Mouse (Mus musculus): ENCODE measurements at regions not wholly inside any gene's neighbourhood (a gene's known extent, or its start where the extent isn't known, plus 50 kb on each side); places are given as distances from the start of the nearest gene placed in this dataset.
"Not testable (repeated sequence)": the region's sequence is repeated elsewhere in the genome, so short reads cannot be mapped to it uniquely, and the experiment has no call there.

- DNase-seq (ENCODE audit: low spot score in 2 of 2), result no peak
Measured at GRCm38 (mm10) chr1:161728546-161729206, 59.6 kb downstream of the Fasl start.

GRCm38 (mm10) chr1:161727357-161727756 lies 60.9 kb downstream of the Fasl start:
- not testable (repeated sequence) for DNase-seq (ENCODE audit: low spot score in 2 of 2)

GRCm38 (mm10) chr1:161726098-161726497 lies 62.2 kb downstream of the Fasl start:
- not testable (repeated sequence) for DNase-seq (ENCODE audit: low spot score in 2 of 2)

GRCm38 (mm10) chr1:161719876-161720275 lies 68.4 kb downstream of the Fasl start:
- DNase-seq (ENCODE audit: low spot score in 2 of 2), result no peak

DNA sequence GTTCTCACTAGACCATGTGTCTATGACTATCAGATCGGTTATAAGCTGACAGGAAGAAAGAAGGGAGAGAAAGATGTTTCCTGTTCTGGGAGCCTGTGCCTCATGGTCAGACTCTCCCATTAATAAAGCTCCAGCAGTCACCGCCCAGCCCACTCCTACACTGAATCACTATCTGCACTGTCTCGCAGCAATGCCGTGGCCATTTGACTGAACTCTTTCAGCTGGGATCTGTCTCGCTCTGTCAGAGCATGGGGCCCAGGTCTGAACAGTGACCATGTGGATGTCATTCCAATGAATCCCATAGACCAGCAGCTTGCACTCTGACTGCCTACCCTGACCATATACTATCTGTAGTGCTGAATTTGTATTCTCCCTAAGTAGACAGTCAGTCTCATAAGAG lies 70.0 kb downstream of the Fasl start:
- DNase-seq (ENCODE audit: low spot score in 2 of 2), result no peak

DNA sequence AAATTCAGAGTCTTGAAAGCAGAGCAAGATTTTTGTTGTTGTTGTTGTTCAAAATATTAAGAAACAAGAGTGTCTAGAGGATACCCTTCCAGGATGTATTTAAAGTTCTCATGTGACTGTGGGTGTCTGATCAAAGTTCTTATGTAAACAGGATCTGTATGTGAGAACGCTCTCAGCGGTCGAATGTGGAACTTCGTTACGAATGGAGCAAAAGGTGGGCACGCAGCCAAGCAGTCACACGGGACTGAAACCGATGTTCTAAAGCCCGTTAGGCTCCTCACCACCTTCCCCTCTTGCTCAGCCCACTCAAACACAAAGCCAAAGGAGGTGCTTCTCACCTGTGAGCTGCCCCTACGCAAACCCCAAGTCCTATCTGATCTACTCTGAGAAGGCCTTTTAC lies 75.4 kb downstream of the Fasl start:
- DNase-seq (ENCODE audit: low spot score in 2 of 2), result peak; percentile 13 to 32

- DNase-seq (ENCODE audit: low spot score in 2 of 2), result no peak
Measured at GRCm38 (mm10) chr1:161712283-161712682, 76.0 kb downstream of the Fasl start.

DNA sequence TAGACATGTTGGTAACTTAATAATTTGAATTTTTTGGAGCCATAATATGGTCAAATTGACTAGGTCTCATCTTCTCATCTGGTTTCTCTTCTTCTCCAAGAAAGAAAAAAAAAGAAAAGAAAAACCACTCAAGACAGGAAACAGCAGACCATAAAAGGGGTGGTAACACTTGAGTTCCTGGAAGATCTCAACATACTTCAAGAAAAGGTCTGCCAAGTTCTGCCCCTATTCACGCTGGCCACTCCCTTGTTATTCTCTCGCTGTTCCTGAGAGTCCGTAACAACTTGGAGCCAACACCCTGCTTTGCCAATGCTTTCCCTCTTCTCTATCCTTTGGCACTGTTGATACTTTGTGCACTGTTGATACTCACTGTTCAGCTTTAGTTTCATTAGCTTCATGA lies 81.2 kb downstream of the Fasl start:
- DNase-seq (ENCODE audit: low spot score in 2 of 2), result no peak

- no peak for DNase-seq (ENCODE audit: low spot score in 2 of 2)
Measured at GRCm38 (mm10) chr1:161704961-161705360, 83.3 kb downstream of the Fasl start.

DNA sequence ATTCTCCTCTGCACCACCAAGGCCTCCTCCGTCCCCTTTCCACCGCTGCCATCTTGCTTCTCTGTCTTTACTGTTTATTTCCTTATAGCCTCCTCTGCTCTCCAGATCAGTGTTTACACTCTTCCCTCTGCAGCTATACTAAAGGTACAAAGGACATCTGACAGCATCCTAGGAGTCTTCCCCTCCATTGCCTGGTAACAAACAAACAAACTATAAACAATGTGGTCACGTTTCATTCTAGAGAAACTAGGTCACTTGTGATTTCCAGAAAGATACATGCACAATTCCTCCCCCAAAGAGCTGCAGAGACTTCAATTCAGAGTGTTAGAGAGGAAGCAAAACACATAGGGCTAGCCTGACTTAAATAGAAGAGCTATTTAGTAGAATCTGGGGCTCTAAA lies 83.8 kb downstream of the Fasl start:
- no peak for DNase-seq (ENCODE audit: low spot score in 2 of 2)

- DNase-seq (ENCODE audit: low spot score in 2 of 2), result no peak
Measured at GRCm38 (mm10) chr1:161695886-161696285, 92.4 kb downstream of the Fasl start.

DNA sequence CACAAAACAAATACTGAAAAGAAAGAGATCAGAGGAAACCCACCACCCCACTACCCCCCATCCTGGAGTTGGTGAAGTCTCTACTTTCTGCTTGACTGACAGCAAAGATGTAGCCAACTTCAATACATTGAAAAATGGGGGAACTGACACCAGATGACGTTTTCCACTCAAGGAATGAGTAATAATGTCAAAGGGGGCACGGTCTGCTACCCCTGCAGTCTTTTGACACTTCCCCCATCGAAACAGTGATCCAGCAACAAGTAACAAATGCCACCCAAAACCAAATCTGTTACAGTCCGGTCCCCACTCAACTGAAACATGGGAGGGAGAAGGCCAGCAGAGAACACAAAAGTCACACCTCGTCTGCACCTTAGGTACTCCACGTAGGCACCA lies 94.5 kb downstream of the Fasl start:
- no peak for DNase-seq (ENCODE audit: low spot score in 2 of 2)

GRCm38 (mm10) chr1:161692836-161693767 lies 95.2 kb downstream of the Fasl start:
- DNase-seq (ENCODE audit: low spot score in 2 of 2), result no peak

GRCm38 (mm10) chr1:161688946-161689345 lies 99.3 kb downstream of the Fasl start:
- no peak for DNase-seq (ENCODE audit: low spot score in 2 of 2)

DNA sequence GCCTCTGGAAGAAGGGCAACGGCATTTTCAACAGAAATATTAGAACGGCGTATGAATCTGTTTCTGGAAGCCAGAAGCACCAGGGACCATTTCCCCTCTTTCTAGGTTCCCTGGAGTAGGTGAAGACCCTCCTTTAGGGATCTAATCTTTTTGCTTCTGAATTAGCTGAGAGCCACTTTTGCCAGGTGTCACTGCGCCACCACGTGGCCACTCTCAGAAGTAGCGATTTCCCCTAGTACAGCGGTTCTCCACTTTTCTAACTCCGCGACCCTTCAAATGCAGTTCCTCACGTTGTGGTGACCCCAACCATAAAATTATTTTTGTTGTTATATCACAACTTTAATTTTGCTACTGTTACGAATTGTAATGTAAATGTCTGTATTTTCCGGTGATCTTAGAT lies 100.7 kb downstream of the Fasl start:
- DNase-seq (ENCODE audit: low spot score in 2 of 2), result peak; percentile 17 to 62

DNA sequence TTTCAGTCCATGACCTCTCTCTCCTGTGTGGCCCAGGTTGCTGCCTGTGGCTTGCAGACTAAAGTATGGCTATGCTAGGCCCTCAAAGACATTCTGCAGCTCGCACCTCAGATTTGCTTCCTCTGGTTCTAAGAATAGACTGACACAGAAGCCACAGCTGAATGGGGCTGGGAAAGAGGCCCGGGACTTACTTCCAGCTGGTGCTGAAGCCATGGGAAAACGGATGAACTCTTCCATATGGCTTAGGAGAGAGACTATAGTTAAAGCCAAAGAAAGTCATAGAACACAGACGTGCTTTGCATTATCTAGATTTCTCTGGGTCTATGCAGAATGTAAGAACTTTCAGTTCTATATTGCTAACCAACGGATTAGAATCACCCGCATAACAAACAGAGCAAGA lies 107.7 kb downstream of the Fasl start:
- DNase-seq (ENCODE audit: low spot score in 2 of 2), result no peak

DNA sequence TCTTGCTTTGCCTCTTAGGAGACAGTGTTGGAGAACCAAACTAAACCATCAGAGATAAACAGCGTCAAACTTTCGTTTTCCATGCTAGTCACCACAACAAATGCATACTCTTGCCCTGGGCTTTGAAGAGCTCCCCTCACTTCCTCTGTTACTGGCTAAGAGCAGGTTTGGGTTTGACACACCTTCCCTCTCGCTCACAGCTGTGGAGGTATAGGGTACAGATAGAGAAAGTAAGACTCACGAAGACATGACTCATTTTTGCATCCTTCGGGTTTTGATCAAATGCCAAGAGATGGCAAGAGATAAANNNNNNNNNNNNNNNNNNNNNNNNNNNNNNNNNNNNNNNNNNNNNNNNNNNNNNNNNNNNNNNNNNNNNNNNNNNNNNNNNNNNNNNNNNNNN lies 117.4 kb downstream of the Fasl start:
- DNase-seq (ENCODE audit: low spot score in 2 of 2), result no peak

GRCm38 (mm10) chr1:161664321-161664720 lies 124.0 kb downstream of the Fasl start:
- no peak for DNase-seq (ENCODE audit: low spot score in 2 of 2)

GRCm38 (mm10) chr1:161663351-161663750 lies 124.9 kb downstream of the Fasl start:
- no peak for DNase-seq (ENCODE audit: low spot score in 2 of 2)

GRCm38 (mm10) chr1:161662241-161662640 lies 126.1 kb downstream of the Fasl start:
- no peak for DNase-seq (ENCODE audit: low spot score in 2 of 2)

- no peak for DNase-seq (ENCODE audit: low spot score in 2 of 2)
Measured at GRCm38 (mm10) chr1:161657511-161657910, 130.8 kb downstream of the Fasl start.

- DNase-seq (ENCODE audit: low spot score in 2 of 2), result no peak
Measured at GRCm38 (mm10) chr1:161649387-161649786, 138.9 kb downstream of the Fasl start.

- no peak for DNase-seq (ENCODE audit: low spot score in 2 of 2)
Measured at GRCm38 (mm10) chr1:161632098-161632497, 137.6 kb downstream of the Tnfsf18 start.
